Mouse (Mus musculus) neural tube, embryonic 13.5 days (tissue): Measurements from ENCODE around the gene Pcsk5. TPM values are rescaled to one million over a fixed set of nuclear protein-coding genes. Genes with fewer than 3 reads are reported as not detected.
"Not testable (repeated sequence)": the region's sequence is repeated elsewhere in the genome, so short reads cannot be mapped to it uniquely, and the experiment has no call there.

ENCODE experiments used
- ATAC-seq: fragments of 200-750 bp; cut with Nextera tagmentation; 2 replicates; pipeline ENCODE4 v1.8.0; 2017; ENCODE audit warnings: low read depth, mild to moderate bottlenecking, moderate TSS enrichment, moderate library complexity
- H3K27ac ChIP-seq: fragments of 300-500 bp; sonication (generic); replicated peaks from 2 replicates; pipeline ENCODE4 v1.5.1; 2015; ENCODE audit warnings: moderate library complexity, mild to moderate bottlenecking, inconsistent platforms
- H3K27me3 ChIP-seq: fragments of 300-500 bp; sonication (generic); 2 replicates; pipeline ENCODE4 v1.6.1; 2015; ENCODE audit warnings: mild to moderate bottlenecking, inconsistent platforms
- H3K36me3 ChIP-seq: fragments of 300-500 bp; sonication (generic); 2 replicates; pipeline ENCODE4 v1.6.1; 2015; ENCODE audit warnings: mild to moderate bottlenecking, inconsistent platforms
- H3K4me1 ChIP-seq: fragments of 300-500 bp; sonication (generic); replicated peaks from 2 replicates; pipeline ENCODE4 v1.6.1; 2015; ENCODE audit warnings: inconsistent platforms
- H3K4me2 ChIP-seq: fragments of 300-500 bp; sonication (generic); 2 replicates; pipeline ENCODE4 v1.6.1; 2015; ENCODE audit warnings: inconsistent platforms, mild to moderate bottlenecking, moderate library complexity
- H3K4me3 ChIP-seq: fragments of 300-500 bp; sonication (generic); 2 replicates; pipeline ENCODE4 v1.5.1; 2015; ENCODE audit warnings: mild to moderate bottlenecking, inconsistent platforms
- H3K9ac ChIP-seq: fragments of 300-500 bp; sonication (generic); 2 replicates; pipeline ENCODE4 v1.6.1; 2015; ENCODE audit warnings: moderate library complexity, mild to moderate bottlenecking, inconsistent platforms
- H3K9me3 ChIP-seq: fragments of 300-500 bp; sonication (generic); 2 replicates; pipeline ENCODE4 v1.6.1; 2016; ENCODE audit warnings: inconsistent platforms
- WGBS: fragments of 180-500 bp; shearing (Covaris S2); methylation state at CpG from one replicate; pipeline ENCODE4 v1.1.7; 2015; 5-methylcytosine and 5-hydroxymethylcytosine counted together
- polyA plus RNA-seq: library from polyadenylated mRNA; unstranded; fragments of >200 nt; fragmentation: Nextera tagmentation; extraction: Ambion mirVana; gene quantifications from 2 replicates; pipeline ENCODE4 v1.2.1, GENCODE M21; 2015

Gene Pcsk5
- polyA plus RNA-seq, 1 experiment from 2014 or later = 8.6 TPM

DNA sequence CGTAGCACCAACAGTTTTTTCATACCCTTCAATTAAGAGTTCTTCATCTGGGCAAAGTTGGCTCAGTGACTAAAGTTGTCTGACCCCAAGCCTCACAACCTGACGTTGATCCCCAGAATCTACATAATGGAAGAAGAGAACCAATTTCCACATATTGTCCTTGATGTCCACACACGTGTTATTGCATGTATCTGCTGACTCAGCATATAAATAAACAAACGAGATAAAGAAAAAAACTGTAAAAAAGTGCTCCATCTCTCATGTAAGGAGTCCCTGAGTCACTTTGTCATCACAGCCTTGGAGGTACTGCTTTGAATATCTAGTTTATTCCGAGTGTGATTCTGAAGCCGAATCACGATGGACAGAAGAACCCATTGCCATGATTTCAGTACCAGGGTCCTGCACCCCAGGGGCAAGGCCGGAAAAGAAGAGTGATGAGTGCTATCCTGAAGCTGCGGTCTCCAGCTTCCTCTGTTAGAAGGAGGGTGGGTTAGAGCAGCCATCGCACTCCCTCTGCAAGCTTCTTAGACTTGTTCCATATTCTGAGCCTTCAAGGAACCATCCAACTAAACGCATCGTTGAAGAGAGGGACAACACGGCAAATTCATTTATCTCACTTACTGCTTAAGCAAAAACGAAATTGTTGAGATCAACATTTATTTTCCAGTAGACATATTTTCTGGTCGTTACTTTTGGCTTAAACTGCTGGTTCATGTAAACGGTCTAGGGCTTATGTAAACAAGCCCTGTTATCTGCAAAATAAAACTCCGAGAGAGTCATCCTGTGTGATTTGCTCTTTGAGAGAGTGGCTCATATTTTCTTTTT, 348.2 kb downstream of the Pcsk5 start:
- WGBS = 86% methylated on average over 17 of the region's 17 CpGs

GRCm38 (mm10) chr19:17482126-17482790, 355.2 kb downstream of the Pcsk5 start:
- H3K4me1 ChIP-seq = peaks cover 12% of the 10 kb centered on the region
- H3K9ac ChIP-seq = no peak overlapping the region
- H3K4me3 ChIP-seq = no peak overlapping the region
- no peak overlapping the region for H3K27ac ChIP-seq
- H3K9me3 ChIP-seq = no peaks in the 10 kb centered on the region
- no peak for ATAC-seq
- WGBS = 50% methylated on average over 6 of the region's 6 CpGs
- H3K36me3 ChIP-seq = no peaks in the 10 kb centered on the region
- H3K4me2 ChIP-seq = no peak overlapping the region
- H3K27me3 ChIP-seq = no peaks in the 10 kb centered on the region

More for the DNA sequence above, 348.2 kb downstream of the Pcsk5 start:
- Histone ChIP-seq H3K4me3 (no peak overlapping the region), H3K9me3 (no peaks in the 10 kb centered on the region), H3K9ac (no peak overlapping the region), H3K4me2 (no peak overlapping the region), H3K36me3 (no peaks in the 10 kb centered on the region), H3K4me1 (peaks cover 18% of the 10 kb centered on the region), H3K27ac (no peak overlapping the region), H3K27me3 (no peaks in the 10 kb centered on the region)
- no peak for ATAC-seq

DNA sequence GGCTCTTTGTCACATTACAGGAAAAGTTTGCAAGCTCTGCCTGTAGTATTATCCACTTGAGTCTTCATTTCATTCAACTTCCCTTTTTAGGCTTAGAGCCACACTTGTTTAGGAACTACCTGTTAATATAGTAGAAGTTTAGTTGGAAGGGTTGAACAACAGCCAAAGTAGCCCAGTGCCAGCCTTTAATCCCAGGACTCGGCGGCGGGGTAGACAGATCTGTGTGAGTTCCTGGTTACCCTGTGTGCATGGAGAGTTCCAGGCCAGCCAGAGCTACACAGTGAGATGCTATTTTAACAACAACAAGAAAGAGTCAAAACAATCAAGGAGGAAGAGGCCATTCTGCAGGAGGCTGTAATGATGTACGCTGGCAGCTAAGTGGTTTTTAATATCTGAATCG, 358.0 kb downstream of the Pcsk5 start:
- 95% methylated on average over 5 of the region's 5 CpGs for WGBS
- Histone ChIP-seq H3K4me2 (no peak overlapping the region), H3K27me3 (no peaks in the 10 kb centered on the region), H3K27ac (no peak overlapping the region), H3K4me1 (peaks cover 12% of the 10 kb centered on the region), H3K9me3 (no peaks in the 10 kb centered on the region), H3K4me3 (no peak overlapping the region), H3K36me3 (no peaks in the 10 kb centered on the region), H3K9ac (no peak overlapping the region)
- no peak for ATAC-seq

DNA sequence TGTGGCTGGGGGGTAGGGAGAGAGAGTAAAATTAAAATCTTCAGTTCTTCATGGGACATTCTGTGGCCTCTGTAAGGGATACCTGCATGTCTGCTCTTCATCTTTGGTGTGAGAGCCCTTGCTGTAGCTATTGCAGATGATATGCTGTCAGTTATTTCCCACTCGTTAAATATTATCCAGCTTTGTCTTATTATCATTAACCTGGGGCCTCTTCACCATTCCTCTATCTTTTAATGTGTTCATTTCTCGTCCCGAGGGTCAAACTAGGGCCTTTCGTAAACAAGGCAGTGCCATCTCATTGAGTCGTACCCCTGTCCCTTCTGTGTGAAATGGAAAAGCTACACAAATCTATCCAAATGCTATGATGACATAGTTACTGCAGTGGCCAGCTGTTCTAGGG, 361.4 kb downstream of the Pcsk5 start:
- Histone ChIP-seq H3K9ac (no peak overlapping the region), H3K4me1 (no peaks in the 10 kb centered on the region), H3K4me3 (no peak overlapping the region), H3K4me2 (no peak overlapping the region), H3K27ac (no peak overlapping the region), H3K9me3 (no peaks in the 10 kb centered on the region), H3K36me3 (no peaks in the 10 kb centered on the region), H3K27me3 (no peaks in the 10 kb centered on the region)
- no peak for ATAC-seq
- 78% methylated on average over 5 of the region's 5 CpGs for WGBS

- ATAC-seq, H3K36me3 ChIP-seq, H3K27me3 ChIP-seq, H3K9ac ChIP-seq, H3K9me3 ChIP-seq, H3K4me2 ChIP-seq, H3K27ac ChIP-seq, H3K4me1 ChIP-seq, H3K4me3 ChIP-seq: not testable (repeated sequence)
- WGBS = 95% methylated on average over 2 of the region's 2 CpGs
These were observed 364.3 kb downstream of the Pcsk5 start for GRCm38 (mm10) chr19:17473138-17473537.

DNA sequence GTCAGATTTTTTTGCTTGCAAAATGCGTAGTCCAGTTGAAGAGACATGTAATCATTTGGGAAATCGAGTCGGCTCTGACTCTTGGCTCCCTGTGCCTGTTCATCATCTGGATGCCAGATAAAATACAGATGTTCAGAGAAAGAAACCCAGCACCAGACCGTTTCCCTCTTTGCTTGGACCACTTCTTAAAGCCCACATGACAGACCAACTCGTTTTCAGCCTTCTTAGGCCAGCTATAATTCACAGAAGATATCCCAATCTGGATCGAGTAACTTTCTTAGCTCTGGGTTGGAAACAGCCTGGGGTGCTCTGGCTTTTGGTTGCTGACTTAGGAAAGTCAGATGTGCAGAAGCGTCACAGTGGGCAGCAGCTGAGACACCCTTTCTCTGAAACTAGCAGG, 365.6 kb downstream of the Pcsk5 start:
- no peak overlapping the region for H3K9ac ChIP-seq
- no peaks in the 10 kb centered on the region for H3K27me3 ChIP-seq
- no peaks in the 10 kb centered on the region for H3K4me1 ChIP-seq
- H3K4me3 ChIP-seq = no peak overlapping the region
- WGBS = 79% methylated on average over 7 of the region's 7 CpGs
- no peak overlapping the region for H3K4me2 ChIP-seq
- no peaks in the 10 kb centered on the region for H3K36me3 ChIP-seq
- no peak for ATAC-seq
- H3K9me3 ChIP-seq = no peaks in the 10 kb centered on the region
- H3K27ac ChIP-seq = no peak overlapping the region

- H3K4me3 ChIP-seq = no peak overlapping the region
These were observed 366.2 kb downstream of the Pcsk5 start for GRCm38 (mm10) chr19:17471196-17471595.

DNA sequence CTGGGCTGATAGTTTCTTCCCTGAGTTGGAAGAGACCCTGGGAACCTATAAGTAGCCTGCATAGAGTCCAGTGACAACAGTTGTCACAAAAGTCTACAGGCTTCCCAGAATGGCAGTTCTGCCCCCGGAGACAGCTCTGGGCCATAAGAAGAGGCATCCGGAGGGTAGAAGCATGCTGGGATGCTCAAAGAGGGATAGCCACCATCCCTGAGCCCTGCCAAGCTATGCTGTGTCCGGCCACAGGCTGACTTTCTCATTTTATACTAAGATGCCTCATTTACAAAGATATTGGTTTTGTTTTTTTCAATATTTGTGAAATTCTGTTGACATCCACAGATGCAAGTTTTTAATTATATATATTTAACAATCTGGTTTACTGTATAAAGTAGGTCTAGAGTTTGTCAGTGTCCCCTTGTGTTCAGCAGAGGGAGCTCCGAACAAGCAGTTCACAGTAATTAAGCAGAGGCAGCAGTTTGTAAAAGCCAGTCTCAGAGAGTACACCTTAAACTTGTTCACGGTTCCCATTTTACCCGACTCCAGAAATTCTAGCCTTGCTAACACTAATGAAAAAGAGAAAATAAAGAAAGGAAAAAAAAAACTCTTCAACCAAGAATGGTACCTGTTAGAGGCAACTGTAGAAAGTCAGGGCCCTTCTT, 369.7 kb downstream of the Pcsk5 start:
- Histone ChIP-seq H3K27ac (no peak overlapping the region), H3K9me3 (no peaks in the 10 kb centered on the region), H3K36me3 (no peaks in the 10 kb centered on the region), H3K4me3 (no peak overlapping the region), H3K27me3 (no peaks in the 10 kb centered on the region), H3K4me1 (0 out of 2 replicates have a peak, but pooled peaks cover 5% of the 10 kb centered on the region), H3K4me2 (no peak overlapping the region), H3K9ac (no peak overlapping the region)
- peak; percentile 72; the same call in 1 of the 2 replicates for ATAC-seq
- WGBS = 55% methylated on average over 6 of the region's 6 CpGs

More at GRCm38 (mm10) chr19:17471196-17471595, 366.2 kb downstream of the Pcsk5 start:
- H3K9ac ChIP-seq = no peak overlapping the region
- 65% methylated on average over 4 of the region's 4 CpGs for WGBS
- 0 out of 2 replicates have a peak, but pooled peaks cover 5% of the 10 kb centered on the region for H3K4me1 ChIP-seq
- H3K36me3 ChIP-seq = no peaks in the 10 kb centered on the region
- H3K9me3 ChIP-seq = no peaks in the 10 kb centered on the region
- H3K4me2 ChIP-seq = no peak overlapping the region
- no peak for ATAC-seq
- H3K27ac ChIP-seq = no peak overlapping the region
- H3K27me3 ChIP-seq = no peaks in the 10 kb centered on the region

DNA sequence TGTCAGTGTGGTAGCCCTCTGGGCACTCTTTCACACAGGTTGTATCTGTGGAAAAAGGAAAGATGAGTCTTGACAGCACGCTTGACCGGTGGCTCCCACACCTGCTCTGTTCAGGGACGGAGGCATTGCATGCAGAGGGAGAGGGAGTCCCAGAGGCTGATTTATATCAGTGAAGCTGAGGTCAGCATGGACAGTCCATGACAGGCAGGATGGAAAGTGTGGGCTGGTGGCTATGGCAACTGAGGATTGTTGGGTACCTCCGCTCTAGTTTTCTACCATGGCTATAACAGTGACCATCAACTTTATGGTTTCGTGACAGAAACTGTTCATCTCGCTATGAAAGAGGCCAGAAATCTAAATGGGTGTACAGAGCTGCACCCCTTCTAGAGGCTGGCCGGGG, 385.4 kb downstream of the Pcsk5 start:
- H3K4me2 ChIP-seq = no peak overlapping the region
- H3K9me3 ChIP-seq = no peaks in the 10 kb centered on the region
- no peak overlapping the region for H3K9ac ChIP-seq
- no peaks in the 10 kb centered on the region for H3K27me3 ChIP-seq
- no peaks in the 10 kb centered on the region for H3K4me1 ChIP-seq
- no peaks in the 10 kb centered on the region for H3K36me3 ChIP-seq
- no peak overlapping the region for H3K4me3 ChIP-seq
- 89% methylated on average over 7 of the region's 7 CpGs for WGBS
- no peak overlapping the region for H3K27ac ChIP-seq
- no peak for ATAC-seq

GRCm38 (mm10) chr19:17443581-17443980, 393.9 kb downstream of the Pcsk5 start:
- Histone ChIP-seq H3K9me3 (no peaks in the 10 kb centered on the region), H3K27ac (no peak overlapping the region), H3K4me3 (no peak overlapping the region), H3K4me1 (0 out of 2 replicates have a peak, but pooled peaks cover 4% of the 10 kb centered on the region), H3K27me3 (no peaks in the 10 kb centered on the region), H3K4me2 (no peak overlapping the region), H3K9ac (no peak overlapping the region), H3K36me3 (no peaks in the 10 kb centered on the region)
- WGBS = 88% methylated on average over 7 of the region's 7 CpGs
- no peak for ATAC-seq

DNA sequence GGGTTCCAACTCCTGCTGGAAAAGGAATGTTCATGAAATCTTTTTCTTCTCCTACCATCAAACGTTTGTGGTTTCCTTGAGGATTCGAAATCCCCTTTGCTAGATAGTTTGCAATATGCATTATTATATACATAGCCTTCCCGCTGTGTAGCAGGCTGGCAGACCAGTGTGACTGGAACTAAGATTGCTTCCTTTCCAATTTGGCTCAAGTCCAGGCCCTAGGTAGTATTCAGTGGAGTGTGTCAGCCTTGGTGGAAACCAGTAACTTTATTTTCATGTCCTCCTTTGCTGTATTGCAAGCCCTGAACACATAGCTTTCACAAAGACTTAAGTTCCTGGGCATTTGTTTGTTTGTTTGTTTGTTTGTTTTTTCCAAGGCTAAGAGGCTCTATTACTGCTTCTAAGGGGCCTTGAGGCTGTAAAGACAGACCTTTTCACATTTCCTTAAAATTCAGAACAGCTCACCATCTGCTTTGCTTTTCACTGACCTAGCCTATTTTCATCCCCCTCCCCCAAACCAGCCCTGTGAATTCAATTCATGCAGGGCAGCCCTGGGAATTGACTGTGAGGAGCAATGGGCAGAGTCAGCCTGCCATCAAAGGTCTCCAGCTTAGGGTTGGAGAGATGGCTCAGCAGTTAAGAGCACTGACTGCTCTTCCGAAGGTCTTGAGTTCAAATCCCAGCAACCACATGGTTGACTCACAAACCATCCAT, 397.8 kb downstream of the Pcsk5 start:
- 74% methylated on average over 4 of the region's 4 CpGs for WGBS
- H3K27me3 ChIP-seq = no peaks in the 10 kb centered on the region
- H3K4me3 ChIP-seq = no peak overlapping the region
- H3K9ac ChIP-seq = no peak overlapping the region
- H3K9me3 ChIP-seq = no peaks in the 10 kb centered on the region
- no peaks in the 10 kb centered on the region for H3K36me3 ChIP-seq
- no peak for ATAC-seq
- H3K4me2 ChIP-seq = no peak overlapping the region
- no peak overlapping the region for H3K27ac ChIP-seq
- 0 out of 2 replicates have a peak, but pooled peaks cover 4% of the 10 kb centered on the region for H3K4me1 ChIP-seq

- Histone ChIP-seq H3K9ac (no peak overlapping the region), H3K27ac (no peak overlapping the region), H3K4me1 (0 out of 2 replicates have a peak, but pooled peaks cover 4% of the 10 kb centered on the region), H3K9me3 (no peaks in the 10 kb centered on the region), H3K4me3 (no peak overlapping the region), H3K36me3 (no peaks in the 10 kb centered on the region), H3K27me3 (no peaks in the 10 kb centered on the region), H3K4me2 (no peak overlapping the region)
- WGBS = 96% methylated on average over 1 of the region's 1 CpGs
- no peak for ATAC-seq
These were observed 400.8 kb downstream of the Pcsk5 start for GRCm38 (mm10) chr19:17436651-17437050.
